Mouse (Mus musculus): ENCODE measurements around the gene Nkd1. TPM values are rescaled to one million over a fixed set of nuclear protein-coding genes. Genes with fewer than 3 reads are reported as not detected.
A peak's percentile ranks its signal among the peaks of the same experiment; 100 is the strongest.

The Nkd1 gene
- total and polyA plus RNA-seq, 3 experiments, result 2.3 to 3.4 (median 2.9) TPM

DNA sequence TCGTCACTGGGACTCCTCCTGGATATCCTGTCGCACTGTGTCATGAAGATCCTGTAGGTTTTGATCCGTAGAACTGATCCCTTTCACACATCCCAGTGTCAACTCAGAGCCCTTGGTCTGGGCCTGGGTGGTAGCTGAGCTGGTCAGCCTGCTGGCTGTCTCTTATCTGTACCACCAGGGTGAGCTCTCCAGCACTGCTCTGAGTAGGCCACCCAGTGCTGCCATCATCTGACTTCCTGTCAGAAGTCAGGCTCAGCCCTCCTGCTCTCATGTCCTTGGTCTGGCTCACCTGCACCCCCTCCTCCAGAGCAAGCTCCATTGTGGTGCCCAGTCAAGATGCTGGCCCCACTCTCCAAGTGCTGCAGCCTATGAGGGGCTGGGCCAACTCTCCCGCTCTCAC, 18.8 kb downstream of the Nkd1 start:
- H3K9ac ChIP-seq (ENCODE audit: low read depth, low read length), result no peak overlapping the region
- no peaks in the 10 kb centered on the region for H3K27me3 ChIP-seq (ENCODE audit: control insufficient read depth, insufficient read depth, low read length)
- intact Hi-C loops (cut with DNase I), result no loop called here
- WGBS, result 90% methylated on average over 4 of the region's 4 CpGs
- H3K36me3 ChIP-seq (ENCODE audit: control insufficient read depth, insufficient read depth, low read length), result no peaks in the 10 kb centered on the region
- H3K27ac ChIP-seq, result no peak overlapping the region
- H3K4me1 ChIP-seq (ENCODE audit: control insufficient read depth, insufficient read depth, low read length), result peaks cover 8% of the 10 kb centered on the region
- DNase-seq, result no peak
- H3K4me3 ChIP-seq, result no peak overlapping the region
- TF ChIP-seq CTCF (IDR thresholded peaks at IDR 0.05) (peak; percentile 21; the same call in 1 of the 2 replicates), POLR2A (IDR thresholded peaks at IDR 0.05; ENCODE audit: insufficient read depth, low read depth, low read length) (no peak)
- H3K79me2 ChIP-seq (replicated peaks; ENCODE audit: control insufficient read depth, insufficient read depth, low read length), result no peaks in the 10 kb centered on the region

DNA sequence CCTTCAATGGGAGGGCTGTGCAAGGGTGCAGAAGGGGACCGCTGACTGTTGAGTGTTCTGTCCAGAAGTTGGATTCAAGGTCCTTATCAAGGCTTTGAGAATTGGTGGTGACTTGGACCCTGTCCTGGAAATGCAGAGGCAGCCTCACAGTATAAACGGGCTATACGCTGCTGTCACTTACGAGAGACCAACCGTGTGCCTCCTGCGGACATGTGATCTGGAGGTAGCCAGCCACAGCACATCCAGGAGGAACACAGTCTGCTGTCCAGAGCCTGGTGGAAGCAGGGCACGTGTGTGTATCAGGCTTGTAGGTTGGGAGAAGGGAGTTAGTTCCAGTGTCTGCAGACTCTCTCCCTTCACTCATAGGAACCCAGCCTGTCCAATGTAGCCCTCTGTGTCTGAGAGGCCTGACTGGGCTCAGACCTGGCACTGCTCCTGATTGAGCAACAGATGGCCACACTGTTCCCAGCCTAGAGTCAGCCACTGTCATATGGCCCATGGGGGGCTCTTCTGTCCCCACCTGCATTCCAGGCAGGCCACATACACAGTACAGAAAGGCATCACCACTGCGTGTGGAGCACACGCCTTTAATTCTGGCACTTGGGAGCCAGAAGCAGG, 21.6 kb downstream of the Nkd1 start:
- DNase-seq, result no peak
- peaks cover 5% of the 10 kb centered on the region for H3K4me1 ChIP-seq (ENCODE audit: control insufficient read depth, insufficient read depth, low read length)
- no peaks in the 10 kb centered on the region for H3K27me3 ChIP-seq (ENCODE audit: control insufficient read depth, insufficient read depth, low read length)
- 73% methylated on average over 9 of the region's 9 CpGs for WGBS
- TF ChIP-seq EP300 (IDR thresholded peaks at IDR 0.05; ENCODE audit: insufficient read depth, low read depth, low read length) (no peak), CTCF (IDR thresholded peaks at IDR 0.05) (no peak), POLR2A (IDR thresholded peaks at IDR 0.05; ENCODE audit: insufficient read depth, low read depth, low read length) (no peak)
- no peaks in the 10 kb centered on the region for H3K36me3 ChIP-seq (ENCODE audit: control insufficient read depth, insufficient read depth, low read length)
- H3K27ac ChIP-seq, result no peak overlapping the region
- no peaks in the 10 kb centered on the region for H3K79me2 ChIP-seq (replicated peaks; ENCODE audit: control insufficient read depth, insufficient read depth, low read length)
- H3K9ac ChIP-seq (ENCODE audit: low read depth, low read length), result no peak overlapping the region
- intact Hi-C loops (cut with DNase I), result no loop called here
- no peak overlapping the region for H3K4me3 ChIP-seq

DNA sequence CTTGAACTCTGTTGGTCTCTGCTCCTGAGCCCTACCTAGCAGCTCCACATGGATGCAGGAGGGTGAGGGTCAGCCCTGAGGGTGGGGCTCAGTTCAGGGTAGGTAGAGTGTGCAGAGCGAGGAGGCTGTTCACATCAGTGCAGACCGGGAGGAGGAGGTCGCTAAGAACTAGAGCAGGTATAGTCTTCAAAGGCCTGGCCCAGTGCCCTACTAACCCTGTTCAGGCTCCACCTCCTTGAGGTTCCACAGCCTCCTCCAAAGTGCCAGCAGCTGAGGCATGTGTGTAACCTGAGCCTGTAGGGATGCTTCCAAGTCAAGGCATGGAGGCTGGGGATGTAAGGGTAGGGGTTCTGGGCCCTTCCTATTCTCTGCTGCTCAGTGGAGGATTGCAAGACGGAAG, 23.5 kb downstream of the Nkd1 start:
- 95% methylated on average over 4 of the region's 4 CpGs for WGBS
- Histone ChIP-seq H3K4me3 (no peak overlapping the region), H3K27me3 (ENCODE audit: control insufficient read depth, insufficient read depth, low read length) (no peaks in the 10 kb centered on the region), H3K9ac (ENCODE audit: low read depth, low read length) (no peak overlapping the region), H3K4me1 (ENCODE audit: control insufficient read depth, insufficient read depth, low read length) (no peaks in the 10 kb centered on the region), H3K27ac (no peak overlapping the region), H3K79me2 (replicated peaks; ENCODE audit: control insufficient read depth, insufficient read depth, low read length) (no peaks in the 10 kb centered on the region), H3K36me3 (ENCODE audit: control insufficient read depth, insufficient read depth, low read length) (no peaks in the 10 kb centered on the region)
- intact Hi-C loops (cut with DNase I), result no loop called here
- TF ChIP-seq POLR2A (IDR thresholded peaks at IDR 0.05; ENCODE audit: insufficient read depth, low read depth, low read length), result no peak
- no peak for TF ChIP-seq CTCF (IDR thresholded peaks at IDR 0.05)
- no peak for TF ChIP-seq EP300 (IDR thresholded peaks at IDR 0.05; ENCODE audit: insufficient read depth, low read depth, low read length)
- DNase-seq, result no peak

DNA sequence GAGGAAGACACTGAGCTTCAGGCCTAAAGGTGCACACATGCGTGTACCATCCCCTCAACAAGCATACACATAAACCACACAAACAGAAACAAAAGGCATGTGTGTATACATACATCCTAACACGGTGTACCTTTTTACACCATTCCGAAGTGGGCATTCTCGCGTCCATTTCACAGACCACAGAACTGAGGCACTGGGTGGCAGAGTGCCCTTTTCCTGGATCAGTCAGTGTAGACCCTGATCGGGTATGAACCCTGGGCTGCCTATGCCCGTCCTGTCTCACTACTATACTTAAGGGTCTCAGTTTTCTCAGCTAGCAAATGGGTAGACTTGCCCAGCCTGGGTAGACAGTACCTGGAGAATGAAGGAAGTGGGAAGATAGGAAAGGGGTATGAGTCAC, 24.3 kb downstream of the Nkd1 start:
- Histone ChIP-seq H3K27me3 (ENCODE audit: control insufficient read depth, insufficient read depth, low read length) (no peaks in the 10 kb centered on the region), H3K79me2 (replicated peaks; ENCODE audit: control insufficient read depth, insufficient read depth, low read length) (no peaks in the 10 kb centered on the region), H3K4me3 (no peak overlapping the region), H3K27ac (no peak overlapping the region), H3K9ac (ENCODE audit: low read depth, low read length) (no peak overlapping the region), H3K36me3 (ENCODE audit: control insufficient read depth, insufficient read depth, low read length) (no peaks in the 10 kb centered on the region), H3K4me1 (ENCODE audit: control insufficient read depth, insufficient read depth, low read length) (no peaks in the 10 kb centered on the region)
- no peak for DNase-seq
- WGBS, result 96% methylated on average over 7 of the region's 7 CpGs
- no peak for TF ChIP-seq CTCF (IDR thresholded peaks at IDR 0.05)
- intact Hi-C loops (cut with DNase I), result no loop called here

DNA sequence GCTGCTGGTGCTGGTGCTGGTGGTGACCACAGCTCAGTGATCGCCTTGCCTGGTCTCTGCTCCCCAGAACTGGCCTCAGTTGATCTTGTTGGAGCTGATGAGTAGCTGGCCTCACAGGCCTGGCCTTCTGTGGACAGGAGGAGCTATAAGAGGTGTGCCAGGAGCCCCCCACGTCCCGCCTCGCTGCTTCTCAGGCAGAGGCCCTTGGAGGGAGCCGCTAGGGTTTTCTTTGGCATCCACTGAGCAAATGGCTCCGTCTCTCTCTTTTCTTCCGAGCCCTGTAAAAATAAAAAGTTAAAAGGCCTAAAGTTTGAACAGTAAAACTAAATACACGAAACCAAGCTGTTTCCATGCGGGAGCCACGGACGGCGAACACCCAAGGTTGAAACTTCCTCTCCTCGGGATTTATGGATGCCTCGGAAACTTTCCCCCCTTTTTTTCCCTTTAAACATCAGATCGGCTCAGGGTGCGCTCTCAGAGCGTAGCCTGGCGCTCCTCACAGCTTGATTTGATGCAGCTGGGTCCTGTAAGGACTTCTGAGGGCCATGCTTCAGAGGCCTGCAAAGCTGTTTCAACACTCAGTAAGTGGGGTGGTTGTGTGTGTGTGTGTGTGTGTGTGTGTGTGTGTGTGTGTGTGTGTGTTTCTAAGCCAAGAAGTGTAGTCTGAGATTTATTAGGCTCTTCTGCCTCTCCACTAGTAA, 25.0 kb downstream of the Nkd1 start:
- Histone ChIP-seq H3K4me1 (ENCODE audit: control insufficient read depth, insufficient read depth, low read length) (no peaks in the 10 kb centered on the region), H3K9ac (ENCODE audit: low read depth, low read length) (no peak overlapping the region), H3K27me3 (ENCODE audit: control insufficient read depth, insufficient read depth, low read length) (no peaks in the 10 kb centered on the region), H3K36me3 (ENCODE audit: control insufficient read depth, insufficient read depth, low read length) (no peaks in the 10 kb centered on the region), H3K27ac (no peak overlapping the region), H3K79me2 (replicated peaks; ENCODE audit: control insufficient read depth, insufficient read depth, low read length) (no peaks in the 10 kb centered on the region), H3K4me3 (no peak overlapping the region)
- intact Hi-C loops (cut with DNase I), result no loop called here
- TF ChIP-seq EP300 (IDR thresholded peaks at IDR 0.05; ENCODE audit: insufficient read depth, low read depth, low read length) (no peak), CTCF (IDR thresholded peaks at IDR 0.05) (no peak), POLR2A (IDR thresholded peaks at IDR 0.05; ENCODE audit: insufficient read depth, low read depth, low read length) (no peak)
- DNase-seq, result no peak
- 81% methylated on average over 18 of the region's 18 CpGs for WGBS

DNA sequence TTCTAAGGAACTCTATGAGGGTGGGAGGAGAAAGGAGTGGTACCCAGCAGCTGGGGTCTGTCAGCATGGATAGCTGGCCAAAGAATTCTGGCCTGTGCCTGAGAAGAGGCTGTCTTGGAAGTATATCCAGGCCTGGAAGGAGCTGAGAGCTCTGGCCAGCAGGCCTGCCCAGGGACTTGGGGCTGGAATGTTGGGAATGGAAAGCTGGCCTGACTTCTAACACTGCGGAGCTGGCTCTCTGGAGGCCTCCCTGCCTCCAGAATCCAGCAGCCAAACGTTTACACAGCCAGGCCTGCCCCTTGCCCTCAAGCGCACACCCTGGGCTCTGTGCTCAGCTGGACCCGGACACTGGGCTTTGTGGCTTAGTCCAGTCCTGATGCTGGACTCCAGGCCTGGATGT, 34.5 kb downstream of the Nkd1 start:
- Histone ChIP-seq H3K9ac (ENCODE audit: low read depth, low read length) (no peak overlapping the region), H3K27ac (peak overlapping the region; percentile 23; the same call in 1 of the 2 replicates), H3K79me2 (replicated peaks; ENCODE audit: control insufficient read depth, insufficient read depth, low read length) (no peaks in the 10 kb centered on the region), H3K27me3 (ENCODE audit: control insufficient read depth, insufficient read depth, low read length) (no peaks in the 10 kb centered on the region), H3K4me3 (no peak overlapping the region), H3K4me1 (ENCODE audit: control insufficient read depth, insufficient read depth, low read length) (peaks cover 8% of the 10 kb centered on the region), H3K36me3 (ENCODE audit: control insufficient read depth, insufficient read depth, low read length) (no peaks in the 10 kb centered on the region)
- WGBS, result 37% methylated on average over 4 of the region's 4 CpGs
- intact Hi-C loops (cut with DNase I), result no loop called here
- TF ChIP-seq POLR2A (IDR thresholded peaks at IDR 0.05; ENCODE audit: insufficient read depth, low read depth, low read length), result no peak
- no peak for TF ChIP-seq CTCF (IDR thresholded peaks at IDR 0.05)
- TF ChIP-seq EP300 (IDR thresholded peaks at IDR 0.05; ENCODE audit: insufficient read depth, low read depth, low read length), result 0 out of 2 replicates have a peak, but pooled peaks have one; percentile 58
- DNase-seq, result peak; percentile 73 to 84

Measured in heart, adult 2 months (tissue).